Comparison of ENCODE assay signal across 16 mouse cellular contexts in the genomic region with DNA sequence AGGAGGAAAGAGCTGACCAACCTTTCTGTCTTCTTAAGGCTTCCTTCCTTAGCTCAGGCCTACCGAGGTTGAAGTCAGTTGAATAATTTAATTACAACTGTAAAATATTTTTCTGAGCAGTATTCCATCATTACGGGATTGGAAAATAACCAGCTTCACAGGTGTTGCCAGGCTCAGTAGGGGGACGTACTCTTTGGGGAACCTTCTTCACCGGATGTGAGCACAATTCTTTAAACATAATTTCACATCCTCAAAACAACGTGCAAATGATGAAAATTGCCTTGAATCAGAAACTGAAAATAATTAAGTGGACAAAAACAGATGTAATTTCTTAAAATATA.
"Had no signal": no experiment of that assay in that cellular context is flagged by ENCODE, and none has a peak within 500 bp of the region (broad histone marks: within the 10 kb centered on the region; RNA-seq: fewer than 3 reads in every experiment).

No protein-coding gene starts in this region.

- H3K4me1 ChIP-seq: neural tube, embryonic 13.5 days; neural tube, embryonic 15.5 days had no signal

- H3K36me3 ChIP-seq: midbrain, embryonic 10.5 days; midbrain, embryonic 12.5 days; neural tube, embryonic 13.5 days; neural tube, embryonic 15.5 days had no signal

- H3K4me3 ChIP-seq: midbrain, embryonic 10.5 days; midbrain, embryonic 12.5 days; myocyte; neural tube, embryonic 13.5 days; neural tube, embryonic 15.5 days had no signal

- H3K27ac ChIP-seq: midbrain, embryonic 10.5 days; midbrain, embryonic 12.5 days; neural tube, embryonic 13.5 days; neural tube, embryonic 15.5 days had no signal

- DNase-seq: lung, embryonic 14.5 days; lung, postnatal 10 days; lung, postnatal 4 days; retina, postnatal 1 day; right cerebral cortex, adult 18-20 months; right cerebral cortex, postnatal 25 days; right cerebral cortex, postnatal 4 days; spleen, adult 18-20 months; thymus, adult 18-20 months; thymus, postnatal 14 days; thymus, postnatal 36 days had no signal

- H3K9ac ChIP-seq: lung, embryonic 14.5 days; midbrain, embryonic 12.5 days; neural tube, embryonic 13.5 days; neural tube, embryonic 15.5 days had no signal

- H3K9me3 ChIP-seq: midbrain, embryonic 10.5 days; midbrain, embryonic 12.5 days; neural tube, embryonic 13.5 days; neural tube, embryonic 15.5 days had no signal

- H3K4me2 ChIP-seq: lung, embryonic 14.5 days; neural tube, embryonic 13.5 days; neural tube, embryonic 15.5 days had no signal

- H3K27me3 ChIP-seq: neural tube, embryonic 13.5 days; neural tube, embryonic 15.5 days had no signal
